Mouse (Mus musculus) retina, postnatal 1 day (tissue): Measurements from ENCODE around the gene Kcnj3.

ENCODE experiments used
- DNase-seq: peaks from one replicate; pipeline ENCODE4 v3.0.0-alpha.2; 2012

Gene Kcnj3

DNA sequence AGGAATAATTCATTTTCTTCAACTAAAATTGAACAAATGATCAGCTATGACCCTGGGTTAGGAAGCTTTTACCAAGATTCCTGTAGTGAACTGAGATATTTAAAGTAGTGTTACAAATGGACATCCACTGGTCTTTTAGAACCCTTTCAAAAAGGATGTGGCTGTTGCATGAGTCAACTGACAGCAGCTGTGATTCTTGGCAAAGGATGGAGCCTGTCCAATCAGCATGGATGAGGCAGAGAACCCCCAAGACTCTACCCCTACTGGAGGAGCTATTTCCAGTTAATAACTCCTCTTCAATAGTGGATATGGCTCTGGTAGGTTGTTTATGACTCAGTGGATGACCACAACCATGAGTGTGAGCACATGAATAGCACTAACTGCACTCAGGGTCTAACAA is 81.5 kb downstream of the Kcnj3 start:
- DNase-seq = no peak

DNA sequence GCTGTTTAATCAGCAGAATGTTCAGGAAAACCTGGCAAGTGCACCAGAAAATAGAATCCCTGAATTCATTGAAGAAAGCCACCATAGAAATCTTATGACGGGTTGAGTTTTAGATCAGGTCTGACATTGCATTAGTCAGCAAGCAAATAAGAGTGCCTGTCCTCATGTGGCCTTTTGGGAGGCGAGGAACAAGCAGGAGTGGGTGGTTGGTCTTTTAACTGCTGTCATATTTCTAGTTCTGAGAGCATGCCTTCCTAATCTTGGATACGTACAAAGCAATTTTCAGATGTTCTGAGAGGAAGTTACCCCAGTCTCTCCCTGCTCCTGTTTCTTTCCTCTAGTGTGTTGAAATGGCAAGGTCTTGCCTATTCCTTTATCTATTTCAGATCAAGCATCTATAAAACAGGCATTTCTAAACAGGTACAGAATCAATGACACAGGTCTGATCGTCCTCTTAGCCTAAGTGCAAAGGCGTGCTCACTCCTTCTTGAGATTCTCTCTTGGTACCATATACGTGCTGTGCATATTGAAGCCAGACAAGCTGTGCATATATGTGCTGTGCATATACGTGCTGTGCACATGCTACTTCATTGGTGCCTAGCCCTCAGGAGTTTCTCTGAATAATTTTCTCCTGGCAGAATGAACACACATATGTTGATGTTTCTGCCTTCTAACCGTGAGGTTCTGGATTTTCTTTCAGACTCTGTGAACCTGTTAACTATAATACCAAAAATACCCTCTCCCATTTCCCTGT is 97.1 kb downstream of the Kcnj3 start:
- no peak for DNase-seq

- DNase-seq = no peak
Measured at GRCm38 (mm10) chr2:55534946-55535345, 99.2 kb downstream of the Kcnj3 start.

GRCm38 (mm10) chr2:55535482-55535881 is 99.7 kb downstream of the Kcnj3 start:
- DNase-seq = no peak

GRCm38 (mm10) chr2:55547612-55548011 is 111.8 kb downstream of the Kcnj3 start:
- peak; percentile 2 for DNase-seq

DNA sequence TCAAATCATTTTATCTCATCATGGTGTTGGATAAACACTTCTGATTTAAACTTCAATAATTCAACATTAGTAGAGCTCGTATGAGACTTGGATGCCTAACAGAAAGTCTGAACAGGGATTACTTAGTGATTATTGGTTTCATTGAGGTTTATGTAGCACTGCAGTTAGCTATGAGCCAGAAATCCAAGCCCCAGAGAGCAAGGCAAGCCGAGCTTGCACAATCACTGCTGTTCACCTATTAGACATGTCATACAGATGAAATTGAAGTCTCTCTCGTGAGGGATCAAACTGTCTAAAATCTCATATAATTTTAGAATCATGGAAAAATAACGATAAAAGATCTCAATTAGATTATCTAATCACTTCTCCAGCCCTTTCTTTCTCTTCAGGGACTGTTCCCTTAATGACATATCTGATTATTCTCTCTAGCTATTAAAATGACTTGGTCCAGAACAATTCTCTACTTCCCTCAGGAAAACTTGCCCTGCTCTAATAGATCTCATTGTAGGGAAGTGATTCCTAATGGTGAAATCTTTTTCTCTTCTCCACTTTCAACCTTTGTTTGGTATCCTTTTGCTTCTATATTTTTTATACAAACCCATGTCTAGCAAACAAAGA is 122.7 kb downstream of the Kcnj3 start:
- DNase-seq = no peak

- no peak for DNase-seq
Measured at GRCm38 (mm10) chr2:55569291-55569690, 133.5 kb downstream of the Kcnj3 start.

DNA sequence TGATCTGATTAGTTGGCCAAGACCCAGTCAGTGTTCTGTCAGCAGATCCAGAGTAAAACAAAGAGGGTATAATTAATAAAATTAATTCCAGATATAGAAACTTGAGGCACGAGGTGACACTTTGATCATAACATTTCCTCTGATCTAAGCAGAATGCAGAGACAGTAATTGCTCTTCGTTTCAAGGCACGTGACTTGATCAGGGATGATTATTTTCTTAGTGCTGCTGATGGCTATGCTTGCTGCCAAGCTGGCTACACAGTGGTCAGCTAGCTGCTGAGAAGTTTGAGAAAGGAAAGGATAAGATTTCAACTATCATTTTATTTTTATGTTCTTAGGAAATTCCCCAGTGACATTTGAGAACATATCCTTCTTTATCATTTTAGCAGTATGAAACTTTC is 135.7 kb downstream of the Kcnj3 start:
- DNase-seq = peak; percentile 24

DNA sequence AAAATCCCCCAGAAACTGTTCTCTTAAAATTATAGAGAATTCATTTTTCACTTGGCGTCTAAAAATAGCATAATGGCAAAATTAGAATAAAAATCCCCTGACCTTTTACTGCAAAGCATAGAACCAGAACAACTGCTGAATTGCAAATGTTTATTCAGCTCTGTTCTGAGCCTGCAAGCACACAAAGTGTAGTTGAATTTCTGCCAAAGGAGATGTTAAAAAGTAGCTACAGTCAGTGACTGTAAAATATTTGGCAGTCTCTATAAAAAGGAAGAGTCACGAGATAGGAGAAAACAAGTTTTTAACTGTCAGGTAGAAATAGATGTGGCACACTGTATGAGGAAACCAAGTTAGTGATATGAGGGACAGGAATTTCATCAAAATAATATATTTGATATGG is 144.5 kb downstream of the Kcnj3 start:
- no peak for DNase-seq

DNA sequence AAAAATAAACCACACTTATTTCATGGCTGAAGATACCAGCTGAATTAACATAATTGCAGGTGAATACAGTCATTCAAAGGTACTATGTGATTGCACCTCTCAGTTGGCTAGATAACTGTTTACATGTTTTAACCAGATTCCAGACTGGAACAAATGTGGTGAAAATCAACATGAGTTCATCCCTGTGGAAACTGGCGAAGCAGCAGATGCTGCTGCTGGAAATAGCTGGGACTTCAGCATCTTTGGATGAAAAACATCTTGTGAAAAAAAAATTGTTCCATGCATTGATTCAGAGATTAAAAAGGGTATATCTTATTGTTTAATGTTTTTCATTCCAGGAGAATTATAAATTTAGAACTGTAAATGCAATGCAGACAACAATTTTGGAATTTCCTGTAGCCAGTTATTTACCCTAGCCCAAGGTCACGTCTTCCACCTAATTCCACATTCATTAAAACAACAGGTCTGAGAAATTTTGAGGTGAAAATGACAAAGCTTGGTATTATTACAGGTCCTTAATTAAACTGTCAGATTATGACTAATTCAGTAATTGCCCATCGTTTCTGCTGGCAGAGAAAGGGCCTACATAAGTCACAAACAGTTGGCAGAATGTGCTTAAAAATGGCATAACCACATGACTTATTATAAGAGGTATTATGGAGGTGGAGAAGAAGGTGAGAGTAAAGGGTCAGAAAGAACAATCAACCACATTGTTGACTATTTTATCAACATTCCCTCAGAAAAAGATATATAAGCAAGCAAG is 155.6 kb downstream of the Kcnj3 start:
- DNase-seq = no peak
